Mouse (Mus musculus) thymus, adult 2 months (tissue): ENCODE measurements at regions not wholly inside any gene's neighbourhood (a gene's known extent, or its start where the extent isn't known, plus 50 kb on each side); places are given as distances from the start of the nearest gene placed in this dataset.

Source experiments
- CTCF ChIP-seq: fragments of 200-500 bp; IDR thresholded peaks from 2 replicates; pipeline ENCODE4 v1.5.1; 2012; ENCODE audit warnings: mild to moderate bottlenecking, control low read depth, low read length, moderate library complexity, borderline replicate concordance; ENCODE audit not compliant: control insufficient read depth, poor library complexity, insufficient read depth; ENCODE audit errors: extremely low read depth
- POLR2A ChIP-seq: fragments of 200-500 bp; IDR thresholded peaks from 2 replicates; pipeline ENCODE4 v1.6.1; 2012; ENCODE audit warnings: mild to moderate bottlenecking, low read length, control low read depth, moderate library complexity; ENCODE audit not compliant: control insufficient read depth, poor library complexity, insufficient read depth; ENCODE audit errors: extremely low read depth

- TF ChIP-seq CTCF = no peak
- no peak for TF ChIP-seq POLR2A
Measured at GRCm38 (mm10) chr2:139281056-139281455, 212.7 kb upstream of the Sptlc3 start.
